Mouse (Mus musculus) neural tube, embryonic 11.5 days (tissue): ENCODE measurements around the gene Ogdh. TPM values are rescaled to one million over a fixed set of nuclear protein-coding genes. Genes with fewer than 3 reads are reported as not detected.
"Not testable (repeated sequence)": the region's sequence is repeated elsewhere in the genome, so short reads cannot be mapped to it uniquely, and the experiment has no call there.

Experiments used
- ATAC-seq: fragments of 200-750 bp; cut with Nextera tagmentation; 2 replicates; pipeline ENCODE4 v1.8.0; 2017; ENCODE audit warnings: moderate number of reproducible peaks, mild to moderate bottlenecking, moderate TSS enrichment, moderate library complexity; ENCODE audit not compliant: insufficient read depth, low FRiP score, low TSS enrichment
- DNase-seq: peaks from one replicate; pipeline ENCODE4 v3.0.0-alpha.2; 2015; ENCODE audit warnings: low spot score
- H3K27ac ChIP-seq: fragments of 300-500 bp; sonication (generic); 2 replicates; pipeline ENCODE4 v1.5.1; 2014; ENCODE audit warnings: low read depth, mild to moderate bottlenecking, low read length
- H3K27me3 ChIP-seq: fragments of 300-500 bp; sonication (generic); 2 replicates; pipeline ENCODE4 v1.6.1; 2014; ENCODE audit warnings: mild to moderate bottlenecking, low read length, mixed read lengths; ENCODE audit not compliant: control insufficient read depth, insufficient read depth
- H3K36me3 ChIP-seq: fragments of 300-500 bp; sonication (generic); 2 replicates; pipeline ENCODE4 v1.6.1; 2014; ENCODE audit warnings: mild to moderate bottlenecking, low read length, moderate library complexity, mixed read lengths; ENCODE audit not compliant: control insufficient read depth, insufficient read depth
- H3K4me1 ChIP-seq: fragments of 300-500 bp; sonication (generic); 2 replicates; pipeline ENCODE4 v1.6.1; 2014; ENCODE audit warnings: low read length, mixed read lengths; ENCODE audit not compliant: control insufficient read depth, insufficient read depth
- H3K4me2 ChIP-seq: fragments of 300-500 bp; sonication (generic); 2 replicates; pipeline ENCODE4 v1.6.1; 2014; ENCODE audit warnings: low read depth, mild to moderate bottlenecking, moderate library complexity
- H3K4me3 ChIP-seq: fragments of 300-500 bp; sonication (generic); 2 replicates; pipeline ENCODE4 v1.5.1; 2014; ENCODE audit warnings: low read depth, low read length
- H3K9ac ChIP-seq: fragments of 300-500 bp; sonication (generic); 2 replicates; pipeline ENCODE4 v1.6.1; 2014; ENCODE audit warnings: mild to moderate bottlenecking, low read length
- H3K9me3 ChIP-seq: fragments of 300-500 bp; sonication (generic); 2 replicates; pipeline ENCODE4 v1.6.1; 2016; ENCODE audit warnings: low read length; ENCODE audit not compliant: control insufficient read depth
- WGBS: fragments of 180-500 bp; shearing (Covaris S2); extraction: QIAGEN DNeasy Blood & Tissue Kit; methylation state at CpG from one replicate; pipeline ENCODE4 v1.1.7; 2014; 5-methylcytosine and 5-hydroxymethylcytosine counted together
- polyA plus RNA-seq: library from polyadenylated mRNA; unstranded; fragments of >200 nt; fragmentation: Nextera tagmentation; extraction: Ambion mirVana; gene quantifications from 2 replicates; pipeline ENCODE4 v1.2.1, GENCODE M21; 2014

Gene Ogdh
- polyA plus RNA-seq, 1 experiment from 2014 or later: 104 TPM

- Histone ChIP-seq H3K4me2 (no peak overlapping the region), H3K36me3 (no peaks in the 10 kb centered on the region), H3K9ac (no peak overlapping the region), H3K27me3 (no peaks in the 10 kb centered on the region), H3K4me3 (no peak overlapping the region), H3K27ac (no peak overlapping the region), H3K9me3 (no peaks in the 10 kb centered on the region), H3K4me1 (no peaks in the 10 kb centered on the region)
- DNase-seq (peak; percentile 72), ATAC-seq (peak; percentile 41; the same call in 1 of the 2 replicates)
- 27% methylated on average over 11 of the region's 11 CpGs for WGBS
Observed at GRCm38 (mm10) chr11:6365885-6366284, 74.5 kb downstream of the Ogdh start.

GRCm38 (mm10) chr11:6366434-6366833, 75.0 kb downstream of the Ogdh start:
- no peak overlapping the region for H3K4me2 ChIP-seq
- DNase-seq: no peak
- H3K9me3 ChIP-seq: no peaks in the 10 kb centered on the region
- WGBS: 81% methylated on average over 6 of the region's 6 CpGs
- no peak overlapping the region for H3K27ac ChIP-seq
- no peak overlapping the region for H3K9ac ChIP-seq
- H3K36me3 ChIP-seq: no peaks in the 10 kb centered on the region
- ATAC-seq: no peak
- H3K27me3 ChIP-seq: no peaks in the 10 kb centered on the region
- H3K4me1 ChIP-seq: no peaks in the 10 kb centered on the region
- no peak overlapping the region for H3K4me3 ChIP-seq

GRCm38 (mm10) chr11:6367156-6367555, 75.7 kb downstream of the Ogdh start:
- ATAC-seq: no peak
- Histone ChIP-seq H3K27ac (no peak overlapping the region), H3K4me1 (no peaks in the 10 kb centered on the region), H3K9ac (no peak overlapping the region), H3K4me2 (no peak overlapping the region), H3K9me3 (no peaks in the 10 kb centered on the region), H3K27me3 (no peaks in the 10 kb centered on the region), H3K36me3 (no peaks in the 10 kb centered on the region), H3K4me3 (no peak overlapping the region)
- no peak for DNase-seq
- 82% methylated on average over 4 of the region's 4 CpGs for WGBS

GRCm38 (mm10) chr11:6367986-6368385, 76.6 kb downstream of the Ogdh start:
- not testable (repeated sequence) for H3K4me2 ChIP-seq, H3K9me3 ChIP-seq, ATAC-seq, H3K27ac ChIP-seq, DNase-seq, H3K4me1 ChIP-seq, H3K36me3 ChIP-seq, H3K27me3 ChIP-seq, H3K9ac ChIP-seq, H3K4me3 ChIP-seq
- 87% methylated on average over 5 of the region's 5 CpGs for WGBS

GRCm38 (mm10) chr11:6371376-6372155, 80.1 kb downstream of the Ogdh start:
- Histone ChIP-seq H3K9me3 (no peaks in the 10 kb centered on the region), H3K4me1 (no peaks in the 10 kb centered on the region), H3K27me3 (no peaks in the 10 kb centered on the region), H3K27ac (no peak overlapping the region), H3K4me2 (no peak overlapping the region), H3K4me3 (no peak overlapping the region), H3K36me3 (no peaks in the 10 kb centered on the region), H3K9ac (no peak overlapping the region)
- DNase-seq: no peak
- no peak for ATAC-seq
- 91% methylated on average over 11 of the region's 11 CpGs for WGBS

GRCm38 (mm10) chr11:6372784-6373183, 81.4 kb downstream of the Ogdh start:
- DNase-seq: no peak
- Histone ChIP-seq H3K4me2 (no peak overlapping the region), H3K27me3 (no peaks in the 10 kb centered on the region), H3K36me3 (no peaks in the 10 kb centered on the region), H3K4me1 (no peaks in the 10 kb centered on the region), H3K9ac (no peak overlapping the region), H3K4me3 (no peak overlapping the region), H3K27ac (no peak overlapping the region), H3K9me3 (no peaks in the 10 kb centered on the region)
- WGBS: 95% methylated on average over 9 of the region's 9 CpGs
- no peak for ATAC-seq

- WGBS: 81% methylated on average over 6 of the region's 6 CpGs
- H3K4me2 ChIP-seq: no peak overlapping the region
- no peaks in the 10 kb centered on the region for H3K27me3 ChIP-seq
- no peaks in the 10 kb centered on the region for H3K36me3 ChIP-seq
- no peak overlapping the region for H3K9ac ChIP-seq
- ATAC-seq (no peak), DNase-seq (no peak)
- H3K4me1 ChIP-seq: no peaks in the 10 kb centered on the region
- no peak overlapping the region for H3K4me3 ChIP-seq
- no peaks in the 10 kb centered on the region for H3K9me3 ChIP-seq
- no peak overlapping the region for H3K27ac ChIP-seq
Observed at GRCm38 (mm10) chr11:6380916-6381315, 89.5 kb downstream of the Ogdh start.

GRCm38 (mm10) chr11:6388126-6388725, 96.8 kb downstream of the Ogdh start:
- Histone ChIP-seq H3K27ac (peak overlapping the region; percentile 95), H3K4me2 (no peak overlapping the region)
- WGBS: 95% methylated on average over 6 of the region's 6 CpGs

More at GRCm38 (mm10) chr11:6388126-6388725, 96.8 kb downstream of the Ogdh start:
- Histone ChIP-seq H3K9me3 (no peaks in the 10 kb centered on the region), H3K4me1 (peaks cover 15% of the 10 kb centered on the region), H3K36me3 (peaks cover 3% of the 10 kb centered on the region; the same call in 1 of the 2 replicates), H3K4me3 (no peak overlapping the region), H3K27me3 (no peaks in the 10 kb centered on the region), H3K9ac (peak overlapping the region; percentile 97; the same call in 1 of the 2 replicates)
- no peak for DNase-seq
- ATAC-seq: no peak
